Mouse (Mus musculus) CH12.LX (cell line): ENCODE measurements around the gene Fdxacb1. TPM values are rescaled to one million over a fixed set of nuclear protein-coding genes. Genes with fewer than 3 reads are reported as not detected.

Experiments used
- DNase-seq: peaks from one replicate; pipeline ENCODE4 v3.0.0-alpha.2; 2013; ENCODE audit errors: extremely low read depth
- H3K27ac ChIP-seq: 2 replicates; pipeline ENCODE4 v1.5.1; 2012; ENCODE audit warnings: low read depth, mild to moderate bottlenecking, control low read depth, moderate library complexity; ENCODE audit not compliant: insufficient read depth
- H3K27me3 ChIP-seq: replicated peaks from 2 replicates; pipeline ENCODE3; 2012; ENCODE audit warnings: inconsistent platforms
- H3K36me3 ChIP-seq, 2 experiments: replicated peaks in 1 of 2; 2 replicates each; pipeline versions ENCODE3 to v1.6.1; 2012; ENCODE audit warnings: inconsistent platforms in 1 of 2, low read length in 1 of 2, mild to moderate bottlenecking in 1 of 2, mixed read lengths in 1 of 2, moderate library complexity in 1 of 2; ENCODE audit not compliant: control insufficient read depth in 1 of 2, insufficient read depth in 1 of 2
- H3K4me1 ChIP-seq, 2 experiments: 2 replicates each; pipeline ENCODE4 v1.6.1; 2012; ENCODE audit warnings: inconsistent platforms in 1 of 2, moderate library complexity in 1 of 2; ENCODE audit not compliant: insufficient read depth in 2 of 2, control insufficient read depth in 1 of 2
- H3K4me2 ChIP-seq: 2 replicates; pipeline ENCODE4 v1.6.1; 2012; ENCODE audit warnings: low read depth, mild to moderate bottlenecking, control low read depth; ENCODE audit not compliant: poor library complexity, insufficient read depth, severe bottlenecking
- H3K4me3 ChIP-seq, 3 experiments: fragments of 150-350 bp in 1 of 3; sonication (generic) in 1 of 3; replicated peaks in 1 of 3; 2 replicates each; pipeline versions ENCODE3 to v1.5.1; 2011 to 2012; ENCODE audit warnings: low read depth in 2 of 3, low read length in 2 of 3, mild to moderate bottlenecking in 2 of 3, moderate library complexity in 2 of 3, control low read depth in 1 of 3, improper control_type of control experiment in 1 of 3, inconsistent platforms in 1 of 3, mixed read lengths in 1 of 3; ENCODE audit not compliant: poor library complexity in 1 of 3
- H3K79me2 ChIP-seq: replicated peaks from 2 replicates; pipeline ENCODE4 v1.6.1; 2012; ENCODE audit warnings: mild to moderate bottlenecking, moderate library complexity; ENCODE audit not compliant: control insufficient read depth, poor library complexity, insufficient read depth, severe bottlenecking; ENCODE audit errors: extremely low read depth
- H3K9ac ChIP-seq: 2 replicates; pipeline ENCODE4 v1.6.1; 2012; ENCODE audit warnings: low read depth, mild to moderate bottlenecking, control low read depth, moderate library complexity; ENCODE audit not compliant: insufficient read depth
- H3K9me3 ChIP-seq: replicated peaks from 2 replicates; pipeline ENCODE3; 2012; ENCODE audit warnings: low read length, inconsistent platforms, mixed read lengths
- BHLHE40 ChIP-seq: IDR thresholded peaks from 2 replicates; pipeline ENCODE4 v1.6.1; 2011; ENCODE audit warnings: mild to moderate bottlenecking, low read depth, low read length, improper control_type of control experiment
- E2F4 ChIP-seq: IDR thresholded peaks from 2 replicates; pipeline ENCODE4 v1.6.1; 2011; ENCODE audit warnings: low read depth, low read length, improper control_type of control experiment; ENCODE audit not compliant: insufficient replicate concordance
- EP300 ChIP-seq: IDR thresholded peaks from 2 replicates; pipeline ENCODE4 v1.6.1; 2011; ENCODE audit warnings: low read length, improper control_type of control experiment
- ETS1 ChIP-seq: conservative IDR thresholded peaks from 2 replicates; pipeline ENCODE4 v1.6.1; 2012; ENCODE audit warnings: low read depth, mild to moderate bottlenecking, inconsistent platforms, low read length, improper control_type of control experiment, moderate library complexity
- GABPA ChIP-seq: IDR thresholded peaks from 2 replicates; pipeline ENCODE4 v1.6.1; 2012; ENCODE audit warnings: low read depth, low read length, improper control_type of control experiment, inconsistent platforms; ENCODE audit not compliant: insufficient replicate concordance
- HCFC1 ChIP-seq: IDR thresholded peaks from 2 replicates; pipeline ENCODE4 v1.6.1; 2012; ENCODE audit warnings: low read depth, mild to moderate bottlenecking, inconsistent platforms, low read length, improper control_type of control experiment
- IRF4 ChIP-seq: IDR thresholded peaks from 2 replicates; pipeline ENCODE4 v1.6.1; 2014; ENCODE audit warnings: low read depth, mild to moderate bottlenecking, inconsistent platforms, low read length, improper control_type of control experiment
- JUN ChIP-seq: IDR thresholded peaks from 2 replicates; pipeline ENCODE4 v1.6.1; 2011; ENCODE audit warnings: low read depth, mild to moderate bottlenecking, low read length, improper control_type of control experiment, moderate library complexity; ENCODE audit not compliant: insufficient read depth
- JUND ChIP-seq: conservative IDR thresholded peaks from 2 replicates; pipeline ENCODE4 v1.6.1; 2011; ENCODE audit warnings: low read depth, low read length, improper control_type of control experiment
- KAT2A ChIP-seq: IDR thresholded peaks from 2 replicates; pipeline ENCODE4 v1.6.1; 2012; ENCODE audit warnings: low read length, improper control_type of control experiment, inconsistent platforms; ENCODE audit not compliant: insufficient replicate concordance
- MAZ ChIP-seq: IDR thresholded peaks from 2 replicates; pipeline ENCODE4 v1.6.1; 2012; ENCODE audit warnings: low read depth, mild to moderate bottlenecking, inconsistent platforms, low read length, improper control_type of control experiment, moderate library complexity
- MEF2A ChIP-seq: IDR thresholded peaks from 2 replicates; pipeline ENCODE4 v1.6.1; 2014; ENCODE audit warnings: low read depth, mild to moderate bottlenecking, inconsistent platforms, low read length, improper control_type of control experiment, borderline replicate concordance
- MXI1 ChIP-seq: IDR thresholded peaks from 2 replicates; pipeline ENCODE4 v1.6.1; 2011; ENCODE audit warnings: mild to moderate bottlenecking, low read depth, low read length, improper control_type of control experiment
- NELFE ChIP-seq: IDR thresholded peaks from 2 replicates; pipeline ENCODE4 v1.6.1; 2011; ENCODE audit warnings: low read depth, low read length, improper control_type of control experiment
- NRF1 ChIP-seq: IDR thresholded peaks from 2 replicates; pipeline ENCODE4 v1.6.1; 2014; ENCODE audit warnings: low read depth, mild to moderate bottlenecking, inconsistent platforms, low read length, improper control_type of control experiment, moderate library complexity
- POLR2A ChIP-seq: IDR thresholded peaks from 2 replicates; pipeline ENCODE4 v1.6.1; 2011; ENCODE audit warnings: low read depth, mild to moderate bottlenecking, improper control_type of control experiment, low read length
- SIN3A ChIP-seq: IDR thresholded peaks from 2 replicates; pipeline ENCODE4 v1.6.1; 2012; ENCODE audit warnings: low read length, improper control_type of control experiment, inconsistent platforms
- SMC3 ChIP-seq: IDR thresholded peaks from 2 replicates; pipeline ENCODE4 v1.6.1; 2011; ENCODE audit warnings: low read depth, low read length, improper control_type of control experiment
- TCF12 ChIP-seq: IDR thresholded peaks from 2 replicates; pipeline ENCODE4 v1.6.1; 2014; ENCODE audit warnings: low read depth, mild to moderate bottlenecking, inconsistent platforms, low read length, improper control_type of control experiment
- UBTF ChIP-seq: IDR thresholded peaks from 2 replicates; pipeline ENCODE4 v1.6.1; 2012; ENCODE audit warnings: low read depth, mild to moderate bottlenecking, inconsistent platforms, low read length, improper control_type of control experiment, moderate library complexity
- USF2 ChIP-seq: conservative IDR thresholded peaks from 2 replicates; pipeline ENCODE4 v1.6.1; 2011; ENCODE audit warnings: low read depth, low read length, improper control_type of control experiment
- ZMIZ1 ChIP-seq: IDR thresholded peaks from 2 replicates; pipeline ENCODE4 v1.6.1; 2012; ENCODE audit warnings: low read depth, mild to moderate bottlenecking, inconsistent platforms, low read length, improper control_type of control experiment
- ZNF384 ChIP-seq: IDR thresholded peaks from 2 replicates; pipeline ENCODE4 v1.6.1; 2012; ENCODE audit warnings: low read depth, low read length, improper control_type of control experiment, inconsistent platforms
- dilution Hi-C: fragments of 300-500 bp; cut with MboI; formaldehyde crosslinking; loops from 2 replicates; pipeline ENCODE4 v1.14.3; 2020; ENCODE audit warnings: low sequenced_read_pairs; ENCODE audit not compliant: extremely low pct_unique_long_range_greater_than_20kb, extremely low pct_ligation_motif_present
- in situ Hi-C: fragments of 300-500 bp; cut with MboI; formaldehyde crosslinking; loops from 3 replicates; pipeline ENCODE4 v1.14.3; 2019; ENCODE audit warnings: low sequenced_read_pairs, low pct_ligation_motif_present, low pct_unique_long_range_greater_than_20kb, mixed read lengths
- polyA plus RNA-seq: library from polyadenylated mRNA; unstranded; fragments of >175 nt; gene quantifications from 2 replicates; pipeline ENCODE4 v1.2.1, GENCODE M21; 2012; ENCODE audit warnings: low read depth; ENCODE audit not compliant: insufficient read length
- total RNA-seq, 2 experiments: library from RNA; depleted of rRNA; stranded (reverse); fragments of 300-350 nt in 1 of 2; fragments of >200 nt in 1 of 2; gene quantifications; 2 replicates each; pipeline ENCODE4 v1.2.3; 2012 to 2014

The Fdxacb1 gene
- total and polyA plus RNA-seq, 3 experiments, result 5.6 to 9.5 (median 8.5) TPM

DNA sequence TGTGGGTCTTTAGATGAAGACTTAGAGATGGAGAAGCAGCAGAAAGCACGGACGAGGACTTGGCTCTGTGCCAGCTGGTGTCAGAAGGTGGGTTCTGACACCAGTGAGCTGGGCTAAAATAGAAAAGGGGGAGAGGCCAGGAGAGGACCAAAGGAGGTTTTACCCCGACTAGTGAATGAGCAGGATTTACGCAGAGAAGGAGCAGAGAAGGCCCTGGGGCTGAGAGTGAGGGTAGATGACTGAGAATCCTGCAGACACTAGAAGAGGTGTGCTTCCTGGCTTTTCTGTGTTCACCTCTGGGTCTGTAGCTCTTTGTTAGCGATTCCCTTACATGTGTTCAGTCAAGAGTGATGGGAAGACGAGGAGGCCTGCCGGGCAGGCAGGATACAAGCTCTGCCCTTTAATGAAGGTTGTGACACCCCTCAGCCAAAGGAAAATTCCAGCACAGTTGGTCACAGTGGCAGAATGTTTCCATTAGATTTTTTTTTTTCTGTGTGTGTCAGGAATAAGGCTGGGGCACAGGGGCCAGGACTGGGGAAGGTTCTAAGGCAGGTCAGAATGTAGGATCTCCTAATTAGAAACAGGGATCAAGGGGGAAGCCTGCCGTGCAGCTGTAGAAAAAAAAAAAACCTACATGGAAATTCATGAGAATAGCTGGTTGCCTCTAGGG, 42.0 kb upstream of the Fdxacb1 start:
- in situ Hi-C loops (no loop called here), dilution Hi-C loops (no loop called here)
- no peaks in the 10 kb centered on the region for H3K9me3 ChIP-seq
- no peaks in the 10 kb centered on the region for H3K36me3 ChIP-seq
- no peak overlapping the region for H3K27ac ChIP-seq
- peaks cover 0 to 7% of the 10 kb centered on the region in 2 experiments; a peak in 2 of 4 replicates for H3K4me1 ChIP-seq
- no peak overlapping the region for H3K9ac ChIP-seq
- no peaks in the 10 kb centered on the region for H3K27me3 ChIP-seq
- no peak overlapping the region for H3K4me2 ChIP-seq
- no peaks in the 10 kb centered on the region for H3K79me2 ChIP-seq
- TF ChIP-seq BHLHE40, result no peak
- TF ChIP-seq JUN, result no peak
- TF ChIP-seq USF2, result no peak
- TF ChIP-seq HCFC1, result no peak
- TF ChIP-seq ZNF384, result no peak
- no peak for TF ChIP-seq NELFE
- H3K4me3 ChIP-seq, result no peak overlapping the region
- DNase-seq, result no peak

DNA sequence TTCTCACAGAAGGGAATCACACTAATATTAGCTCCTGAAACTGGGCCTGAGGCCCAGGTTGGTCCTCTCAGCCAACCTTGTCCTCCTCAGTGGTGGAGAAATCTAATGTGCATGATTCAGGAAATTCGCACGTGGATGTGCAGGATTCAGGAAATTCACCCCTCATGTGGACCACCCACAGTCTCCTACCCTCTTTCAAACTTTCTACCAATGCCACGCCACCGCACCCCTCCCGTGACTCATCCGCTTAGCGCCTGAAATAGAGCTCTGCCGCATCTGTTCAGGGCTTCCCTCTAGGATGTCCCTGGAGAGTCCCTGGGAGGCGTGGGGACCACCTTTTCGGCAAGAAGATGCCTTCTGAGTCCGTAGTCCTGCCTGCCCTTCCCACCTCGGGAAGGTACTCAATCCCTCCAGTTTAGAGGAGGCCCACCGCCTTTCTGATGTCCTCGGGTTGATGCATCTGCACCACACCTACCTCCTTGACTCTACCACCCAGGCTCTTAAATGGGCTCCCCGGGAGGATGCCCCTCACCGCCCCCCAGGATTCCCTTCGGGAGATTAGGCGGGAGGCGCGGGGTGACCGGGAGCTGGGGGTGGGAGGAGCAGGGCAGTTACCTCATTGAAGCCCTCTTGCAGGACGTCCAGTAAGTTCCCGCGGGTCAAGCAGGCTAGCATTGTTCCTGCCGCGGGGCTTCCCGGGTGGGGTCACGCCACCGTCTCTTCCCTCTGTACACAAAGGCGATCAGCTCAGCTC, 40.7 kb upstream of the Fdxacb1 start:
- Histone ChIP-seq H3K27ac (no peak overlapping the region), H3K36me3 (no peaks in the 10 kb centered on the region), H3K27me3 (no peaks in the 10 kb centered on the region), H3K4me2 (peak overlapping the region; percentile 1), H3K9me3 (no peaks in the 10 kb centered on the region), H3K79me2 (no peaks in the 10 kb centered on the region), H3K9ac (no peak overlapping the region), H3K4me3 (peak overlapping the region in 1 of 3 experiments; percentile 7), H3K4me1 (peaks cover 0 to 7% of the 10 kb centered on the region in 2 experiments; a peak in 2 of 4 replicates)
- in situ Hi-C loops (no loop called here), dilution Hi-C loops (no loop called here)
- DNase-seq, result no peak
- no peak for TF ChIP-seq MXI1
- no peak for TF ChIP-seq GABPA
- TF ChIP-seq TCF12, result no peak
- TF ChIP-seq ETS1, result no peak
- TF ChIP-seq EP300, result no peak
- no peak for TF ChIP-seq MAZ
- TF ChIP-seq SMC3, result no peak
- TF ChIP-seq KAT2A, result no peak
- no peak for TF ChIP-seq E2F4
- no peak for TF ChIP-seq NRF1
- TF ChIP-seq POLR2A, result no peak
- TF ChIP-seq MEF2A, result no peak
- TF ChIP-seq BHLHE40, result no peak
- no peak for TF ChIP-seq UBTF
- no peak for TF ChIP-seq JUN
- no peak for TF ChIP-seq IRF4
- no peak for TF ChIP-seq SIN3A
- TF ChIP-seq JUND, result no peak
- TF ChIP-seq ZMIZ1, result no peak
